Mouse (Mus musculus) thymus, adult 2 months (tissue): Measurements from ENCODE around the gene Gm2000.

ENCODE experiments used
- CTCF ChIP-seq: fragments of 200-500 bp; IDR thresholded peaks from 2 replicates; pipeline ENCODE4 v1.5.1; 2012; ENCODE audit warnings: mild to moderate bottlenecking, control low read depth, low read length, moderate library complexity, borderline replicate concordance; ENCODE audit not compliant: control insufficient read depth, poor library complexity, insufficient read depth; ENCODE audit errors: extremely low read depth
- POLR2A ChIP-seq: fragments of 200-500 bp; IDR thresholded peaks from 2 replicates; pipeline ENCODE4 v1.6.1; 2012; ENCODE audit warnings: mild to moderate bottlenecking, low read length, control low read depth, moderate library complexity; ENCODE audit not compliant: control insufficient read depth, poor library complexity, insufficient read depth; ENCODE audit errors: extremely low read depth

DNA sequence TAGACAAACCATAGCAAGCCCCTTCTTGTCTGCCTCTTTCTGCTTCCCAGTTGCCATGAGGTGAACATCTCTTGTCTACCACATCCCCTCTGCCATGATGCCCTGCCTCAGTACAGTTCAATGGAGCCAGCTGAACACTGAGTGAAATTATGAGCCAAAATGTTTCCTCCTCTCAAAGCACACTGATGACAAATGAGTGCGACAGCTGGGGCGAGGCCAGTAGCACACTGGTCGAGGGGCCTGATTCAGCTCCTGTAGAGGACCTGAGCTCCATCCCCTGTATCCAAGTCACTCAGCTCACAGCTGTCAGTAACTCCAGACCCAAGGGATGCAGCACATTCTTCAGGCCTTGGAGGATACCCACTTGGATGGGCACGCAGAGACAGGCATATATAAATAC is 20.2 kb upstream of the Gm2000 start:
- no peak for TF ChIP-seq CTCF
- no peak for TF ChIP-seq POLR2A
